Mouse (Mus musculus): Measurements from ENCODE around the gene St3gal5.
A peak's percentile ranks its signal among the peaks of the same experiment; 100 is the strongest.

Gene St3gal5

GRCm38 (mm10) chr6:72162155-72162890 is 64.9 kb downstream of the St3gal5 start:
- no peak for DNase-seq (ENCODE audit: low spot score in 2 of 2)

DNA sequence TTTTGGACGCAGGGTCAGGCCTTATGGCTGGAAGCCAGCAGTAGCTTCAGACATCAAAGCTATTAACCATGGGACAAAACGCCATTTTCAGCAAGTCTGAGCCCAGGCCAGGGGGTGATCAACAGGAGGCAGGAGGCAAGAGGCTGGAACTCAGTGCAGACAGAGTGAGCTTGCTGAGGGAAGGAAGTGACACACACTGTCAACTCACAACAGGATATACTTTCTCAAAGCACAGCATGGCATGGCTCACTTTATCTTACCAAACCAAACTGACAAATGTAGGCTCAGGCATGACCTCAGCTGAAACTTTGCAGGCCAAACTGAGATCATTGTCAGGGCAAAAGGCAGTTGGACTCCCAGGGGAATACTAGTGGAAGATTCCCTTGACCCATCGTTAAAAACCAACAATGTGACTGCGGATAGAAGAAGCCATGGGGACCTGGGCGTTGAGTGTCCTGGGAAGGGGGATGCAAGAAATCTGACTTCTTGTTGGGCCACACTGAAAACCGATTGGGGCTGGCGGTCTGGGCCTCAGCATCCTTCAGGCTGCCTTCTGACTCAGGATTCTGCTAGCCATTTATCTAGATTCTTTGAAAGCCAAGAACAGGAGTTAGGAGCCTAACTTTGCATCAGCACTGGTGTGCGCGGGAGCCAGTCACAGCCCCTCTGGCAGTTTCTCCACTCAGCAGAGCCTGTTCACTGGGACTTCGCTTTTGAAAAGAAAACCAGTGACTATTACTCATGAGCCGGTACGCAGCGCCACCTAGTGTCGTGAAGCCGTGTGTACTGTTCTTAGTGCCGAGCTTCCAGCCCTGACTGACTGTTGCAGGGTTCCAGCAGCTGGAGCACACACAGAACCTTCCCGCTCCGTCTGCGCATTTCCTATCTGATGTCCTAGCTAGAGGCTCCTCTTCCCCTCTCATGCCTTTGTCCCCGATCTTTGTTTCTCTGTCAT is 67.2 kb downstream of the St3gal5 start:
- DNase-seq (ENCODE audit: low spot score in 2 of 2), result peak; percentile 94 to 96

- DNase-seq (ENCODE audit: low spot score in 2 of 2), result no peak
Observed at GRCm38 (mm10) chr6:72165907-72166306, 68.5 kb downstream of the St3gal5 start.

DNA sequence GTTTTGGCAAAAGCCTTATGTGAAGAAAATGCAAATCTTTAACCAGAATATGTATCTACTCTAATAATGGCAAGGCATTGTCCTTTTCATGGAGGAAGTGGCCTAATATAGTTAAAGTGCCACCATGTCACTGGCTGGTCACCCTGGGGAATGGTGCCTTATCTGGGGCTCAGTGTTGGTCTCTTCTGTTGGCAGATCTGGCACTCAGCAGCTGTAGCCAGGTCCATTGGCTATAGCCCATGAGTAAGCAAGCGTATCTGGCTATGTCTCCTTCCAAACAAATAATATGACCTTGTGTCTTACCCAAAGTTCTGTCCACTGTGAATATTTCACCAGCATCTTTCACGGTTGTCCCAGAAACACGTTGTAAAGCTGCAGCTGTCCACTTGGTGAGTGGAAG is 74.0 kb downstream of the St3gal5 start:
- no peak for DNase-seq (ENCODE audit: low spot score in 2 of 2)

- DNase-seq (ENCODE audit: low spot score in 2 of 2), result no peak
Observed at GRCm38 (mm10) chr6:72173350-72173749, 76.0 kb downstream of the St3gal5 start.

DNA sequence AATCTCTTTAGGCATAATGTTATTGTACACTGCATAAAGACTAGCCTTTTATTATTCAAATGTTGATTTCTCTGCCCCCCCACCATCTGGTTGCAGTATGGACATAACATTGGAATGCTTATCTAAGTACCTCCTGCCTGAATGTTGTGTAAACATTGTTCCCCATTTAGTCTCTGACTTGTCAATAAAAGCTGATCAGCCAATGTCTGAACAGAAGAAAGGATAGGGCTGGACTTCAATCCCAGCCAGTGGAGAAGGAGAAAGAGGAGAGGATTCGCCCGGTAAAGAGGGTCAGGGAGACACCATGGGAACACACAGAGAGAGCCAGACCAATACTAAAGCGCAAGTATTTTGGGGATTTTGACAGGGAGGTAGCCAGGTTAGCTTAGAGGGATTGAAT is 78.0 kb downstream of the St3gal5 start:
- no peak for DNase-seq (ENCODE audit: low spot score in 2 of 2)

- no peak for DNase-seq (ENCODE audit: low spot score in 2 of 2)
Observed at GRCm38 (mm10) chr6:72176004-72176403, 78.6 kb downstream of the St3gal5 start.

GRCm38 (mm10) chr6:72177417-72177816 is 80.0 kb downstream of the St3gal5 start:
- DNase-seq (ENCODE audit: low spot score in 2 of 2), result no peak

- DNase-seq (ENCODE audit: low spot score in 2 of 2), result no peak
Observed at GRCm38 (mm10) chr6:72179006-72179405, 81.6 kb downstream of the St3gal5 start.

DNA sequence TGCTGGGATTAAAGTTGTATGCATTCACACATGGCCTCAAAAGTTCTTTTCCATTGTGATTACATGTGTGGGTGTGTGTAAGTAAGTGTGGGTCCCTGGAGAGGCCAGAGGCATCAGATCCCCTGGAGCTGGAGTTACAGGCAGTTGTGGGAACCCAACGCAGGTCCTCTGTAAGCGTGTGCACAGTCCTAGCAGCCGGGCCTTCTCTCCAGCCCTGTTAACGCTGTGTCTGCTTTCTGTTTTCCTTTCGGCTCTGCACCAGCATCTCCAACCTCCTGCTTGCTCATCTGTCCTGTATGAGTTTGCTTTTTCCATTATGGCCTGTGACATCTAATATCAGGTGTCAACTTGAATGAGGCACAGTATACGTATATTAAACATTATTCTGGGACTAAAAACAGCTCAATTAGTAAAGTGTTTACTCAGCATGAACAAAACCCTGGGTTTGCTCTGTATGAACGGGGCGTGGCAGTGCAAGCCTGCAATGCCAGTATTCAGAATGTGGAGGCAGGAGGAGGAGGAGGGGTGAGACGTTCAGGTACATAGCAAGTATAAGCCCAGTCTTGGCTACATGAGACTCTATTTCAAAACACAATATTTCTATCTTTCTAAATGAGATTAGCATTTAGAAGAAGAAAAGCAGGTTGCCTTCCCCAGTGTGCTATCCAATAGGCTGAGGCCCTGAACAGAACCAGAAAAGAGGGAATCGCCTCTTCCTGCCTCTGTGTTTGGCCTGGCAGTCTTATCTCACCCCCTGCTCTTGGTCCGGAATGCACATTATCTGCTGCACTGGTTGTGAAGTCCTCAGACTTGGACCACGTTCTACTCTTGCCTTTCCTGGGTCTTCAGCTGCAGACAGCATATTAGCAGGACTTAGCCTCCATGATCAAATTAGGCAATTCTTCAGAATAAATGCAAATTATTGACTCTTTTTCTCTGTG is 82.4 kb downstream of the St3gal5 start:
- no peak for DNase-seq (ENCODE audit: low spot score in 2 of 2)

- DNase-seq (ENCODE audit: low spot score in 2 of 2), result no peak
Observed at GRCm38 (mm10) chr6:72184576-72184975, 87.2 kb downstream of the St3gal5 start.

DNA sequence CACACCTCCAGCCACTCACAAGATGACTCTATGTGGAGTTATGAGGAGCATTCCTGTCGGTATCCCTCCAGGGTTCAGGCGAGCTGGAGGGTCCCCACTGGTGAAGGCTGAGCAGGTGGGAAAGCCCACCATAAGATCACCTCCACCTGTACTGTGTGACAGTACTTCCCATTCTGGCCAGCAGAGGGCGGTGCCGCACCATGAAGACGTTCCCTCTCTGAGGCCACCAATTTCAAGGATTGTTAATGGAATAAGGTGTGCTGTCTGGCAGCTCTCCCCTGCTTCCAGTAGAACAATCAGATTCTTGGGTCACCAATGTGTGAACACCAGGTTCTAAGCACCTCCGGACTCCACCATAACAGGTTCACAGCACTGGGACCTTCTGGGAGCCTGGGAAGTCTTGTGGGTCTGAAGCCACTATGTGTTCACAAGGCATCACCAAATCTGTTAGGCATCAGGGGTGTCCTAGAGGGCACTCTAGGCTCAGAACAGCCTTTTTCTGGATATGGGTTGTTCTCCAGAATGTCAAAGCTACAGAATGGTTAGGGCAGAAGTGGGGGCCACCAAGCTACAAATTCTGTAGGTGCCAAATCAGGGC is 88.6 kb downstream of the St3gal5 start:
- peak; percentile 84 to 88 for DNase-seq (ENCODE audit: low spot score in 2 of 2)

GRCm38 (mm10) chr6:72186809-72187208 is 89.4 kb downstream of the St3gal5 start:
- no peak for DNase-seq (ENCODE audit: low spot score in 2 of 2)

- no peak for DNase-seq (ENCODE audit: low spot score in 2 of 2)
Observed at GRCm38 (mm10) chr6:72189061-72189863, 91.9 kb downstream of the St3gal5 start.

- no peak for DNase-seq (ENCODE audit: low spot score in 2 of 2)
Observed at GRCm38 (mm10) chr6:72190120-72190519, 92.7 kb downstream of the St3gal5 start.

DNA sequence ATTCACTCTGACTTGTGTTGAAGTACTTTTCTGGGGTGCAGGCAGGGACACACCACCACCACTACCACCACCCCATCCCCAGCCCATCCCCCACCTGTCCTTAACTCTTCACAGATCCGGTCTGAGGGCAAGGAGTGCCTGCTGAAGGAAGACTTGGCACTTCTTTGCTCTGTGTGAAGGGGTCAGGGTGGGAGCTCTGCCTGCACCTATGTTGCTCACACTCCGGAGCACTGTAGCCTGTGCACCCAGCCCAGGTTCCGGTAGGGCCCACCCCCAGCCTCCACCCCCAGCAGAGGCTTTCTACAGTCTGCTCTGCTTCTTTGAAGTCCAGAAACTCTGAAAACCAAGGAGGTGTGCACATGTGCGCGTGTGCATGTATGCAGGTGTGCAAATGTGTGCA is 93.2 kb downstream of the St3gal5 start:
- no peak for DNase-seq (ENCODE audit: low spot score in 2 of 2)

- DNase-seq (ENCODE audit: low spot score in 2 of 2), result no peak
Observed at GRCm38 (mm10) chr6:72196660-72197059, 99.3 kb downstream of the St3gal5 start.

DNA sequence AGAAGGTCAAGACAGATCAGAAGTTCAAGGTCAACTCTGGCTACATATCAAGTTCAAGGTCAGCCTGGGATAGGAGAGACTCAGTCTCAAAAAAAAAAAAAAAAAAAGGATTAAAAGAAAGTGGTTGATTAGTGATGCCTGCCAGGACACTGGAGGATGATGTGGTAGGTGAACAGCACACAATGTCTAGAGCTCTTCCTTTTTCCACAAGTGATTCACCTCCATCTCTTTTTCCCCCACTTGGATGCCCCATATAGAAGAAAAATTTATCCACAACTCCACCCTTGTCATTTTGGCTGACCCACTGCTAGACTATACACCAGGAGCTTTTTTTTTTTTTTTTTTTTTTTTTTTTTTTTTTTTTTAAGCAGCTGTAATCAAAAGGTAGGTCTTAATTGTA is 100.1 kb downstream of the St3gal5 start:
- DNase-seq (ENCODE audit: low spot score in 2 of 2), result no peak

DNA sequence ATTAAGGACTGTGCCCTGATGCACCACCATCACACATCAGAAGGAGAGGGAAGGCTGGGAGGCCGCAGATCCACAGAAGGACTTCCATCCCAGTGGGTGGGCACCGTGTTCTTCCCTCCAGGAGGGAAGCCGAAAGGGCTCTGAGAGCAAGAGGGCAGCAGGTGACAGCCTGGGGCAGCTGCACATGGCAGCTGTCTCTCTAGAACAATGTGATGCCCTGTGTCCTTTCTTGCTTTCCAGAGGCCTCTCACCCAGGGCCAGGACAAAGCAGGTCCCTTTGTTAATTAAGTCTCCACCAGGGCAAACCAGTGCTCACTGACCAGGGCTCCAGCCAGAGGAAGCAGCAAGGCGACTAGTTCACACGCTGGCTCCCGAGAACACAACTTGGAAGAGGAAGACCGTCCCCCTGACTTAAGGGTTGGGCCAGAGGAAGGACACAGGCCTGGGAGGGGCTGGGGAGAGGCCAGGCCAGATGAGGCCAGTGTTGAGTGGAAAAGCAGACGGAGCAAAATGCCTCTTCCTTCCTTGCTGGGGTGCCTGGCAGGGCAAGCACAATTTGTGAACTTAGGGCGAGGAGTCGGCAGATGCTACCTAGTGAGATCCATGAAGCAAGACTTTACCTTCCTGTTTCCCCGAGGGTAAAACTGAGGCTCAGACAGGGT is 103.3 kb downstream of the St3gal5 start:
- DNase-seq (ENCODE audit: low spot score in 2 of 2), result no peak

- no peak for DNase-seq (ENCODE audit: low spot score in 2 of 2)
Observed at GRCm38 (mm10) chr6:72202732-72203131, 105.3 kb downstream of the St3gal5 start.

All from right cerebral cortex, adult 2 months (tissue).